9 mouse cellular contexts compared by ENCODE assay signal in genomic region chr4:126466251-126466750, GRCm38 (mm10). TPM values are rescaled to one million over a fixed set of nuclear protein-coding genes. Genes with fewer than 3 reads are reported as not detected.
DNase-seq lines count a peak whose midpoint lies in the region; ATAC-seq and TF ChIP-seq lines count a peak whose summit lies in the region.
"Had no signal": no experiment of that assay in that cellular context is flagged by ENCODE, and none has a peak within 500 bp of the region (broad histone marks: within the 10 kb centered on the region; RNA-seq: fewer than 3 reads in every experiment).

No protein-coding gene starts in this region.

- WGBS in heart, embryonic 12.5 days, result 36% methylated on average over 8 of the region's 8 CpGs
- 16% methylated on average over 8 of the region's 8 CpGs for WGBS in hindbrain, embryonic 11.5 days
- whole genome bisulfite sequencing in midbrain, embryonic 11.5 days, result 7% methylated on average over 8 of the region's 8 CpGs

- no peak overlapping the region for H3K27ac ChIP-seq in heart, embryonic 12.5 days (ENCODE audit: poor library complexity, severe bottlenecking)
- peak overlapping the region; percentile 95 for H3K27ac ChIP-seq in hindbrain, embryonic 11.5 days (ENCODE audit: low read depth, low read length)
- H3K27ac ChIP-seq in midbrain, embryonic 11.5 days (ENCODE audit: low read depth, low read length), result peak overlapping the region; percentile 94

- peaks cover 42% of the 10 kb centered on the region for H3K4me1 ChIP-seq in heart, embryonic 12.5 days (replicated peaks)
- H3K4me1 ChIP-seq in G1E (ENCODE audit: insufficient read depth, low read depth, low read length), result peaks cover 46% of the 10 kb centered on the region
- peaks cover 9% of the 10 kb centered on the region; the same call in 1 of the 2 replicates for H3K4me1 ChIP-seq in hindbrain, embryonic 11.5 days (replicated peaks; ENCODE audit: control insufficient read depth, insufficient read depth, low read length)
- H3K4me1 ChIP-seq in midbrain, embryonic 11.5 days (ENCODE audit: control insufficient read depth, insufficient read depth, low read length), result peaks cover 33% of the 10 kb centered on the region

- no peaks in the 10 kb centered on the region for H3K27me3 ChIP-seq in heart, embryonic 12.5 days (replicated peaks)
- 0 out of 2 replicates have a peak, but pooled peaks cover 2% of the 10 kb centered on the region for H3K27me3 ChIP-seq in G1E (ENCODE audit: insufficient read depth, low read length)
- no peaks in the 10 kb centered on the region for H3K27me3 ChIP-seq in hindbrain, embryonic 11.5 days (ENCODE audit: control insufficient read depth, insufficient read depth, low read length)
- H3K27me3 ChIP-seq in midbrain, embryonic 11.5 days (ENCODE audit: control insufficient read depth, insufficient read depth, low read length), result no peaks in the 10 kb centered on the region

- intact Hi-C loops in heart, postnatal 10 days (cut with DNase I), result no loop called here

- H3K4me3 ChIP-seq in heart, embryonic 12.5 days, result no peak overlapping the region
- H3K4me3 ChIP-seq in G1E (ENCODE audit: low read depth, low read length), result peak overlapping the region; percentile 21; the same call in 1 of the 2 replicates
- peak overlapping the region; percentile 82 for H3K4me3 ChIP-seq in hindbrain, embryonic 11.5 days (ENCODE audit: low read depth, low read length)
- peak overlapping the region; percentile 95 for H3K4me3 ChIP-seq in midbrain, embryonic 11.5 days (ENCODE audit: low read depth, low read length)

- TF ChIP-seq CTCF in G1E (IDR thresholded peaks at IDR 0.05; ENCODE audit: low read depth, low read length), result no peak

- no peak for DNase-seq in heart, postnatal 10 days
- DNase-seq in G1E (ENCODE audit: low spot score), result no peak
- peak; percentile 52 for DNase-seq in hindbrain, embryonic 11.5 days (ENCODE audit: low spot score)
- DNase-seq in midbrain, embryonic 11.5 days (ENCODE audit: low spot score, missing footprints), result peak; percentile 92
- no peak for DNase-seq in cerebellum, adult 9-11 months
- no peak for DNase-seq in gastrocnemius, adult 8-10 months (ENCODE audit: low spot score in 2 of 2)
- DNase-seq in spleen, postnatal 14 days (ENCODE audit: low spot score in 2 of 2), result no peak
- DNase-seq: spleen, adult 18-20 months had no signal

- no peaks in the 10 kb centered on the region for H3K36me3 ChIP-seq in heart, embryonic 12.5 days
- peaks cover 21% of the 10 kb centered on the region for H3K36me3 ChIP-seq in G1E (replicated peaks)
- no peaks in the 10 kb centered on the region for H3K36me3 ChIP-seq in hindbrain, embryonic 11.5 days (ENCODE audit: control insufficient read depth, insufficient read depth, low read length)
- H3K36me3 ChIP-seq in midbrain, embryonic 11.5 days (ENCODE audit: control insufficient read depth, insufficient read depth, low read length), result no peaks in the 10 kb centered on the region

- 0 out of 2 replicates have a peak overlapping the region, but pooled peaks have one; percentile 9 for H3K9ac ChIP-seq in heart, embryonic 12.5 days
- H3K9ac ChIP-seq in hindbrain, embryonic 11.5 days (ENCODE audit: low read depth, low read length), result peak overlapping the region; percentile 61
- H3K9ac ChIP-seq in midbrain, embryonic 11.5 days (ENCODE audit: low read length), result peak overlapping the region; percentile 61

- ATAC-seq in heart, embryonic 12.5 days (ENCODE audit: insufficient number of reproducible peaks, low FRiP score), result no peak
- no peak for ATAC-seq in G1E (ENCODE audit: extremely low read depth, insufficient number of reproducible peaks, low FRiP score, poor library complexity, severe bottlenecking)
- peak; percentile 29; the same call in 1 of the 2 replicates for ATAC-seq in hindbrain, embryonic 11.5 days (ENCODE audit: low FRiP score)
- peak; percentile 3; the same call in 1 of the 2 replicates for ATAC-seq in midbrain, embryonic 11.5 days (ENCODE audit: low FRiP score)

- H3K4me2 ChIP-seq in heart, embryonic 12.5 days, result peak overlapping the region; percentile 51
- peak overlapping the region; percentile 60 for H3K4me2 ChIP-seq in hindbrain, embryonic 11.5 days (replicated peaks; ENCODE audit: low read depth, low read length)
- H3K4me2 ChIP-seq in midbrain, embryonic 11.5 days, result peak overlapping the region; percentile 74

- H3K9me3 ChIP-seq in heart, embryonic 12.5 days (replicated peaks), result no peaks in the 10 kb centered on the region
- no peaks in the 10 kb centered on the region for H3K9me3 ChIP-seq in G1E (replicated peaks)
- H3K9me3 ChIP-seq in hindbrain, embryonic 11.5 days (ENCODE audit: control insufficient read depth, low read length), result no peaks in the 10 kb centered on the region
- no peaks in the 10 kb centered on the region for H3K9me3 ChIP-seq in midbrain, embryonic 11.5 days (ENCODE audit: control insufficient read depth, low read length)

RNA-seq across cellular contexts. Expression of gene Ago1, which starts 2.1 kb away (rescaled TPM):
- 2.5 and 3.0 TPM in 2 replicates for polyA plus RNA-seq in heart, embryonic 12.5 days (2016; fragmentation: Nextera tagmentation; extraction: Ambion mirVana)
- total RNA-seq in heart, postnatal 10 days (2021), result 10 to 100 TPM; 16.0 to 18.6 TPM
- total RNA-seq in G1E (2014; fragmentation: Nextera tagmentation) (25.3 and 30.9 TPM in 2 replicates), G1E (2017) (12.1 and 15.2 TPM in 2 replicates)
- 6.2 and 8.0 TPM in 2 replicates for polyA plus RNA-seq in G1E (2012)
- 29.9 and 37.9 TPM in 2 replicates for polyA plus RNA-seq in hindbrain, embryonic 11.5 days (2014; fragmentation: Nextera tagmentation; extraction: Ambion mirVana)
- 27.8 and 28.4 TPM in 2 replicates for polyA plus RNA-seq in midbrain, embryonic 11.5 days (2014; fragmentation: Nextera tagmentation; extraction: Ambion mirVana)
- total RNA-seq in gastrocnemius, adult 8-10 months (2022), result 1 to 10 TPM; 5.1 to 6.8 (median 6.0) TPM

RNA-seq across cellular contexts. Expression of gene Ago3, which starts 36.9 kb away (rescaled TPM):
- 11.4 and 13.2 TPM in 2 replicates for polyA plus RNA-seq in heart, embryonic 12.5 days (2016; fragmentation: Nextera tagmentation; extraction: Ambion mirVana)
- 10 to 100 TPM; 13.0 to 14.8 TPM for total RNA-seq in heart, postnatal 10 days (2021)
- 18.0 and 24.7 TPM in 2 replicates for total RNA-seq in G1E (2014; fragmentation: Nextera tagmentation)
- total RNA-seq in G1E (2017), result 6.3 and 8.9 TPM in 2 replicates
- polyA plus RNA-seq in G1E (2012), result 3.1 and 6.6 TPM in 2 replicates
- 14.4 and 16.1 TPM in 2 replicates for polyA plus RNA-seq in hindbrain, embryonic 11.5 days (2014; fragmentation: Nextera tagmentation; extraction: Ambion mirVana)
- 12.2 and 13.3 TPM in 2 replicates for polyA plus RNA-seq in midbrain, embryonic 11.5 days (2014; fragmentation: Nextera tagmentation; extraction: Ambion mirVana)
- 10 to 100 TPM in 1 of 4 experiments, 1 to 10 TPM in 3; 6.8 to 11.5 (median 8.0) TPM for total RNA-seq in gastrocnemius, adult 8-10 months (2022)

Comparison
In these comparisons a context has a peak if more than half of its experiments do, and no peak if none do; other contexts are left out.
1. ATAC-seq: peak in hindbrain, embryonic 11.5 days (single experiment) and midbrain, embryonic 11.5 days (single experiment); none in heart, embryonic 12.5 days (single experiment) and G1E (single experiment).
2. H3K9ac ChIP-seq: peak in every context shown above with its lines; median percentile 61 in hindbrain, embryonic 11.5 days; 61 in midbrain, embryonic 11.5 days; 9 in heart, embryonic 12.5 days.
3. DNase-seq: peak in hindbrain, embryonic 11.5 days (single experiment) and midbrain, embryonic 11.5 days (single experiment); none in heart, postnatal 10 days (0 of 2), G1E (single experiment), cerebellum, adult 9-11 months (single experiment), gastrocnemius, adult 8-10 months (0 of 2) and spleen, postnatal 14 days (0 of 2).
4. Peak in every context shown above with its lines, with median percentiles within 50 percentile points of each other: H3K4me2 ChIP-seq.